Mouse (Mus musculus) ES-E14 (cell line): ENCODE data around the gene Sfxn3. TPM values are rescaled to one million over a fixed set of nuclear protein-coding genes. Genes with fewer than 3 reads are reported as not detected.

Experiments used
- DNase-seq: peaks from one replicate; pipeline ENCODE4 v3.0.0-alpha.2; 2013; ENCODE audit warnings: low read depth, low spot score
- H3K27ac ChIP-seq: 2 replicates; pipeline ENCODE4 v1.5.1; 2012; ENCODE audit warnings: low read depth, mild to moderate bottlenecking, low read length, moderate library complexity, mixed read lengths; ENCODE audit not compliant: poor library complexity, insufficient read depth, severe bottlenecking
- H3K36me3 ChIP-seq: 2 replicates; pipeline ENCODE4 v1.6.1; 2012; ENCODE audit warnings: mild to moderate bottlenecking, low read length, moderate library complexity, mixed read lengths; ENCODE audit not compliant: control insufficient read depth, poor library complexity, insufficient read depth, severe bottlenecking
- H3K4me1 ChIP-seq, 2 experiments: fragments of 150-350 bp in 1 of 2; sonication (generic) in 1 of 2; 2 replicates each; pipeline ENCODE4 v1.6.1; 2012; ENCODE audit warnings: low read length in 2 of 2, mild to moderate bottlenecking in 1 of 2, mixed read lengths in 1 of 2; ENCODE audit not compliant: control insufficient read depth in 2 of 2, insufficient read depth in 2 of 2, poor library complexity in 1 of 2
- H3K4me3 ChIP-seq, 2 experiments: fragments of 150-350 bp in 1 of 2; sonication (generic) in 1 of 2; 2 replicates each; pipeline ENCODE4 v1.5.1; 2012; ENCODE audit warnings: low read length in 2 of 2, low read depth in 1 of 2, mild to moderate bottlenecking in 1 of 2, mixed read lengths in 1 of 2; ENCODE audit not compliant: insufficient read depth in 1 of 2, poor library complexity in 1 of 2, severe bottlenecking in 1 of 2
- H3K9ac ChIP-seq: 2 replicates; pipeline ENCODE4 v1.6.1; 2012; ENCODE audit warnings: low read depth, mild to moderate bottlenecking, low read length, mixed read lengths; ENCODE audit not compliant: poor library complexity, insufficient read depth, severe bottlenecking
- H3K9me3 ChIP-seq: fragments of 150-350 bp; sonication (generic); 2 replicates; pipeline ENCODE4 v1.6.1; 2012; ENCODE audit warnings: low read depth, mild to moderate bottlenecking, low read length; ENCODE audit not compliant: control insufficient read depth, insufficient read depth
- CHD2 ChIP-seq: IDR thresholded peaks from 2 replicates; pipeline ENCODE4 v1.6.1; 2014; ENCODE audit warnings: mild to moderate bottlenecking, low read depth, low read length, inconsistent platforms
- HCFC1 ChIP-seq: IDR thresholded peaks from 2 replicates; pipeline ENCODE4 v1.6.1; 2012; ENCODE audit warnings: low read length, inconsistent platforms, borderline replicate concordance; ENCODE audit not compliant: insufficient read depth
- MAFK ChIP-seq: IDR thresholded peaks from 2 replicates; pipeline ENCODE4 v1.6.1; 2014; ENCODE audit warnings: mild to moderate bottlenecking, low read depth, low read length, inconsistent platforms; ENCODE audit not compliant: insufficient read depth
- ZC3H11A ChIP-seq: IDR thresholded peaks from 2 replicates; pipeline ENCODE4 v1.6.1; 2012; ENCODE audit warnings: low read depth, mild to moderate bottlenecking, inconsistent platforms, low read length, borderline replicate concordance
- ZNF384 ChIP-seq: IDR thresholded peaks from 2 replicates; pipeline ENCODE4 v1.6.1; 2012; ENCODE audit warnings: low read depth, low read length, inconsistent platforms
- in situ Hi-C, 2 experiments: fragments of 600-800 bp; cut with MboI; formaldehyde crosslinking; loops; one replicate each; pipeline ENCODE4 v1.15.1; 2025; ENCODE audit warnings: low sequenced_read_pairs in 2 of 2, inconsistent platforms in 1 of 2; ENCODE audit not compliant: unreplicated experiment in 2 of 2
- total RNA-seq: library from RNA; depleted of rRNA; stranded (reverse); fragments of 300-350 nt; gene quantifications from 2 replicates; pipeline ENCODE4 v1.2.3, GENCODE M21; 2012; rRNA removed

The Sfxn3 gene
- total RNA-seq, 1 experiment: 7.1 TPM

GRCm38 (mm10) chr19:45081841-45082550, 34.7 kb downstream of the Sfxn3 start:
- in situ Hi-C loops: no loop called here
- no peak overlapping the region for H3K9ac ChIP-seq
- H3K4me1 ChIP-seq: peaks cover 5% of the 10 kb centered on the region in 2 experiments
- no peak for DNase-seq
- H3K27ac ChIP-seq: no peak overlapping the region
- no peaks in the 10 kb centered on the region for H3K9me3 ChIP-seq
- H3K36me3 ChIP-seq: no peaks in the 10 kb centered on the region
- no peak overlapping the region for H3K4me3 ChIP-seq
- TF ChIP-seq ZC3H11A: no peak
- TF ChIP-seq MAFK: no peak
- no peak for TF ChIP-seq ZNF384
- no peak for TF ChIP-seq HCFC1
- TF ChIP-seq CHD2: no peak

DNA sequence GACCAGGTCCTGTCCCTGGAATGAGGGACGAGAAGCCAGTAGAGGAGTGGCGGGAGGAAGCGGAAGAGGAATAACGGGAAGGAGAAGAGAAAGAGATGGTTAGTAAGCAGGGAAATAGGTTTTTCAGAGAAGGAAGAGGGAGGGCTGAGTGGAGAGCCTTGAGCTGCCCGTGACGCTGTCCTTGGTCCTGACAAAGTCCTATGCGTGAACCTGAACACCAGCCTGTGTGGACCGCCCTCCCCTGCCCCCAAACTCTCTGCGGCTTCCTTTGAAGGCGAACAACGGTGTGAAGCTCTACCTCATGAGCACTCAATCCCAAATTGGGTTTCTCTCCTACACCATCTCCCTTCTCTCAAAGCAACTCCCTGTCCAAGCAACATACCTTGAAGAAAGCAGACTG, 50.6 kb downstream of the Sfxn3 start:
- DNase-seq: no peak
- Histone ChIP-seq H3K27ac (no peak overlapping the region), H3K36me3 (no peaks in the 10 kb centered on the region), H3K4me1 (no peaks in the 10 kb centered on the region), H3K9ac (no peak overlapping the region), H3K9me3 (no peaks in the 10 kb centered on the region), H3K4me3 (no peak overlapping the region)
- TF ChIP-seq MAFK: no peak
- no peak for TF ChIP-seq CHD2
- no peak for TF ChIP-seq ZC3H11A
- no peak for TF ChIP-seq ZNF384
- TF ChIP-seq HCFC1: no peak
- in situ Hi-C loops: no loop called here

GRCm38 (mm10) chr19:45100486-45101270, 53.4 kb downstream of the Sfxn3 start:
- no peaks in the 10 kb centered on the region for H3K9me3 ChIP-seq
- no peaks in the 10 kb centered on the region for H3K36me3 ChIP-seq
- peaks cover 0 to 7% of the 10 kb centered on the region in 2 experiments; a peak in 2 of 4 replicates for H3K4me1 ChIP-seq
- in situ Hi-C loops: no loop called here
- no peak for DNase-seq
- H3K27ac ChIP-seq: no peak overlapping the region
- H3K9ac ChIP-seq: no peak overlapping the region
- no peak for TF ChIP-seq ZC3H11A
- TF ChIP-seq HCFC1: no peak
- no peak for TF ChIP-seq ZNF384
- no peak for TF ChIP-seq CHD2
- no peak for TF ChIP-seq MAFK
- H3K4me3 ChIP-seq: no peak overlapping the region

DNA sequence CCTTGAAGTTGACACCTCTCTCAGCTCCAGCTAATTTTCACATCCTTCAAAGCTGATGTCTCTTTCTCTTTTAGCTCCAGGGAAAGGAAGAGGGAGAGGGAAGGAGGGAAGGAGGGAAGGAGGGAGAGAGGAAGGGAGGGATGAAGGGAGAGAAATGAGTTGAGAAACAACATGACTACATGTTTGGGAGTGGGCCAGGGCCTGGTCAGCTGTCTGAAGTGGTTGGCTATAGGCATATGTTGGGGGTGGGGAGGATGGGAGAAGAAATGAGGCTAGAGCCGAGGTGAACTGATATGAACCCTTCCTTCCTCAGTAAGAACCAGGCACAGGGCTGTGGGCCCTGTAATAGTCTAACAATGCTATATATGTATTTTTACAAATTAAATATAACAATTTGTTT, 58.3 kb downstream of the Sfxn3 start:
- H3K27ac ChIP-seq: no peak overlapping the region
- H3K4me3 ChIP-seq: no peak overlapping the region
- H3K4me1 ChIP-seq: peaks cover 0 to 24% of the 10 kb centered on the region in 2 experiments; a peak in 3 of 4 replicates
- TF ChIP-seq ZC3H11A (no peak), MAFK (no peak), HCFC1 (no peak), ZNF384 (no peak)
- DNase-seq: no peak
- H3K9me3 ChIP-seq: no peaks in the 10 kb centered on the region
- H3K36me3 ChIP-seq: no peaks in the 10 kb centered on the region
- in situ Hi-C loops: no loop called here
- H3K9ac ChIP-seq: no peak overlapping the region

Other genes with a start within 250 kb of the Sfxn3 start
- 35.6 and 48.3 TPM in 2 replicates for gene Slf2, start 116.4 kb upstream of the Sfxn3 start, total RNA-seq
- gene Sema4g, start 58.4 kb upstream of the Sfxn3 start, total RNA-seq: 3.8 and 7.3 TPM in 2 replicates
- 27.2 and 28.5 TPM in 2 replicates for gene Twnk, start 41.8 kb upstream of the Sfxn3 start, total RNA-seq
- gene Mrpl43, start 41.1 kb upstream of the Sfxn3 start, total RNA-seq: 50.0 and 62.7 TPM in 2 replicates
- 30.6 and 31.9 TPM in 2 replicates for gene Lzts2, start 33.1 kb upstream of the Sfxn3 start, total RNA-seq
- 0.45 and 1.5 TPM in 2 replicates for gene Pdzd7, start 1.8 kb upstream of the Sfxn3 start, total RNA-seq
- gene Kazald1, start 27.7 kb downstream of the Sfxn3 start, total RNA-seq: 0.63 and 1.2 TPM in 2 replicates
- 0.21 and 0.36 TPM in 2 replicates for gene Tlx1, start 103.2 kb downstream of the Sfxn3 start, total RNA-seq
- gene Lbx1, start 188.3 kb downstream of the Sfxn3 start, total RNA-seq: 0.16 and 0.22 TPM in 2 replicates